Mouse (Mus musculus) G1E-ER4 (cell line): Measurements from ENCODE around the gene Gm765. TPM values are rescaled to one million over a fixed set of nuclear protein-coding genes. Genes with fewer than 3 reads are reported as not detected.

Source experiments
- GATA1 ChIP-seq: IDR thresholded peaks from one replicate; pipeline ENCODE4 v1.8.0; 2012; ENCODE audit warnings: low read length, inconsistent platforms
- polyA plus RNA-seq: library from polyadenylated mRNA; stranded (reverse); fragments of >175 nt; gene quantifications from 2 replicates; pipeline ENCODE4 v1.2.3, GENCODE M21; 2012

Gene Gm765
- polyA plus RNA-seq, 1 experiment: not detected

DNA sequence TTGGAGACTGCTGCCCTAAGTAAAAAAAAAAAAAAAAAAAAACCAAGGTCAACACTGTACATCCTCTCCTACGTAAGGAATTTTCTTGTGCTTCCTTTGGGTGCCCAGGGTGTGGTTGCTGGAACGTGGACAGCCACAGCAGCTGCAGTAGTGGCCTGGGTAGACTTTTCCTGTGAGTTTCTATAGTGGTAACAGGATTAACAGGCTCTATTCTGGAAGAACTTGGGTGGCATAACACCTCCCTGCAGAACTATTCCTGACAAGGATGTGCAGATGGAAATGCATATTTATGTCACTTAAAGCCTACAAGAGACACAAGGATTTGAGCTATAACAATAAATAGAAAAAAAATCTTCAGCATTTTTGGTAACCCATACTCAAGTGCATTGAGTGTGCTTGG, 83.5 kb downstream of the Gm765 start:
- TF ChIP-seq GATA1: no peak

- TF ChIP-seq GATA1: no peak
These were observed 96.1 kb downstream of the Gm765 start for GRCm38 (mm10) chr6:98246449-98246848.

DNA sequence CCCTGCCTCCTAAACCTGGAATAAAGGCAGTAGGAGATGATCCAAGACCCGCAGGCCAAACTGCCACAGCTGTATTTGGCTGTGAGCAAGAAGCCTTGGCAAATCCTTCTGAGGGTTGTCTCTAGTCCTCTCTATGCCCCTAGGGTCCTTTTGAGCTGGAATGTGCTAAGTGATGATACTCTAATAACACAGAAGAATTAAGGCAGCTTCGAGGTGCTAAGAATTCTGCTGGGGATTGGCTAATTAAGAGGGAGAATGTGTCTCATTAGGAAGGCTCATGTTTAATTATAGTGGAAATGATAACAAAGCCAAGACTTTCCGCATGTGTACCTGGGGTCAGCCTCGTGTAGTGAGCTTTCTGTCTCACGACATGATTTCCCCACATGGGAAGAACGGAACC, 99.4 kb downstream of the Gm765 start:
- no peak for TF ChIP-seq GATA1

GRCm38 (mm10) chr6:98240561-98241272, 101.8 kb downstream of the Gm765 start:
- no peak for TF ChIP-seq GATA1

GRCm38 (mm10) chr6:98234097-98234496, 108.5 kb downstream of the Gm765 start:
- no peak for TF ChIP-seq GATA1

- no peak for TF ChIP-seq GATA1
These were observed 118.6 kb downstream of the Gm765 start for GRCm38 (mm10) chr6:98223923-98224322.

DNA sequence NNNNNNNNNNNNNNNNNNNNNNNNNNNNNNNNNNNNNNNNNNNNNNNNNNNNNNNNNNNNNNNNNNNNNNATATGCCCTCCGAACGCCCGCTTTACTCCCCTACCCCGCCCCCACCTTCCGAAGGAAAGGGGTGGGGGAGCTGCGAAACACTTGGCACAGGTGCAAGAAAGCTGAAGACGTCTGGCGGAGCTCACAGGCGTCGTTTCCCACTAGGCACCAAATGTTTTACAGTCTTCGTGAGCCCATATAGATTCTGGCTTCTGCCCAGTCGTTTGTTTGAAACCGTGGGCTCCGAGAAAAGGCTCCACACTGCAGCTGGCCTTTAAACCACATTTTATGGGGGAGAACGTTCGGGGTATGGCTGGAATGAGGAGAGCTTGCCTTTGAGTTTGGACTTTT, 120.6 kb downstream of the Gm765 start:
- no peak for TF ChIP-seq GATA1

GRCm38 (mm10) chr6:98212225-98212624, 130.3 kb downstream of the Gm765 start:
- TF ChIP-seq GATA1: no peak

DNA sequence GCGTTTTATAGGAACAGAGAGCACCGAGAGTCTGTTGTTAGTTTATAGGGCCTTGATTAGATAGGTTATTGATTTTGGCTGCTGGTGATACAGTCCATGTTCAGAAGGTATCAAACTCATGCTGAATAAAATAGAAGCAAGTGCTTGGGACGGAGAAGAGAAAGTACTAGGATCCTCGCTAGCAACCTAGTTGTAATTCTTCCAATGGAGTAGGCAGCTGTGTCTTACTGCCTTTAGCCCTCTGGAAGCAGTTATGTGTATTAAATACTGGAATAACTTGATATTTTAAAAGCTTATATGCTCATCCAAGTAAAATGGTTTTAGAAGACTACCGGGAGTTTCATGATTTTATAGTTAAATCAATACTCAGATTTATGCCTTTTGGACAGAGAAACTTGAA, 132.3 kb downstream of the Gm765 start:
- TF ChIP-seq GATA1: no peak

GRCm38 (mm10) chr6:98208051-98208450, 134.5 kb downstream of the Gm765 start:
- no peak for TF ChIP-seq GATA1

DNA sequence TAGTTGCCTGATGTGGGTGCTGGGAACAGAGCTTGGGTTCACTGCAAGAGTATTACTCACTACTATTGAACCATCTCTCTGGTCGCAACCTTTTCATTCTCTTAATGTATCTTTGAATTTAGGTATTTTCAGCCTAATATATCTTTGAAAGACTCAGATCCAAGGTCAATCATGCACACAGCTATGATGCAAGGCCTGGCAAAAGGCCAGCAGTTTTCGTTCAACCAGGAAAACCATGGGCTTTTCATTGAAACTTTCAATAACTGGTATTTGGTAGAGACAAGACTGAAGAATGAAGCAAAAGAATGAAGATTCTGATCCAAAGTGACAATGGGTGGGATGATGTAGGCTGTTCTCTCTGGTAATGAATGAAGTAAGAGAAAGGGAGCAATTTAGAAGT, 143.8 kb downstream of the Gm765 start:
- no peak for TF ChIP-seq GATA1

- TF ChIP-seq GATA1: no peak
These were observed 151.7 kb downstream of the Gm765 start for GRCm38 (mm10) chr6:98190745-98191442.
